ENCODE assay signal across 9 mouse cellular contexts in the genomic region with DNA sequence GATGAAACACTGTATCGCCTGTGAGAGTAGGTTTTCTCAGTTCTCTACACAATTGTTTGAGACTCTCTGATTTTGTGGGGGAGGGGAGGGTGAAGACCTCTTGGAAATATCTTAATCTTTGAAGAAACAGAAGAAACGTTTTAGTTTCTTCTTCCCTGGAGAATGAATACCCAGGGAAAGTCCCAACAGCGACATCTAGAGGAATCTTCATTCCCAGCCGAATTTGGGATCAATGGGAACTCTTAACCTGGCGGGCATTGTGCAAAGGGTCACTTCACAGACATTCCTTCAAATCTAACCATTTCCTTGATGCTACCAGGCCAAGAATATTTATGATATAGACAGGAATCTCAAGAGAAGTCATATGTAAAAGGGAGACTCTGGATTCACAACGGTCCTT. TPM values are rescaled to one million over a fixed set of nuclear protein-coding genes. Genes with fewer than 3 reads are reported as not detected.
A peak's percentile ranks its signal among the peaks of the same experiment; 100 is the strongest.
DNase-seq lines count a peak whose midpoint lies in the region; ATAC-seq and TF ChIP-seq lines count a peak whose summit lies in the region.
"Had no signal": no experiment of that assay in that cellular context is flagged by ENCODE, and none has a peak within 500 bp of the region (broad histone marks: within the 10 kb centered on the region; RNA-seq: fewer than 3 reads in every experiment).

No protein-coding gene starts in this region.

- H3K4me1 ChIP-seq in E14TG2a.4 (replicated peaks; ENCODE audit: low read depth, low read length): no peaks in the 10 kb centered on the region
- no peaks in the 10 kb centered on the region for H3K4me1 ChIP-seq in neural tube, embryonic 11.5 days (ENCODE audit: control insufficient read depth, insufficient read depth, low read length)
- H3K4me1 ChIP-seq: heart, embryonic 15.5 days had no signal

- ATAC-seq in neural tube, embryonic 11.5 days (ENCODE audit: insufficient read depth, low FRiP score, low TSS enrichment): no peak

- no peak overlapping the region for H3K9ac ChIP-seq in neural tube, embryonic 11.5 days (ENCODE audit: low read length)
- H3K9ac ChIP-seq: heart, embryonic 15.5 days had no signal

- H3K27me3 ChIP-seq in E14TG2a.4 (ENCODE audit: insufficient read depth, low read length): no peaks in the 10 kb centered on the region; the same call in 1 of the 2 replicates
- no peaks in the 10 kb centered on the region for H3K27me3 ChIP-seq in neural tube, embryonic 11.5 days (ENCODE audit: control insufficient read depth, insufficient read depth, low read length)

- no peak overlapping the region for H3K4me3 ChIP-seq in E14TG2a.4 (replicated peaks; ENCODE audit: low read length)
- no peak overlapping the region for H3K4me3 ChIP-seq in neural tube, embryonic 11.5 days (ENCODE audit: low read depth, low read length)
- H3K4me3 ChIP-seq: heart, embryonic 15.5 days had no signal

- intact Hi-C loops in heart, postnatal 36 days (cut with DNase I): loop anchor here (1.0 to 10.0 kb wide), 5 partner anchors 103 to 469 kb away; no protein-coding TSS in a partner anchor

- H3K27ac ChIP-seq in neural tube, embryonic 11.5 days (ENCODE audit: low read depth, low read length): no peak overlapping the region
- H3K27ac ChIP-seq: heart, embryonic 15.5 days had no signal

- H3K9me3 ChIP-seq in E14TG2a.4 (ENCODE audit: low read length): peaks cover 11% of the 10 kb centered on the region; the same call in 1 of the 2 replicates
- no peaks in the 10 kb centered on the region for H3K9me3 ChIP-seq in neural tube, embryonic 11.5 days (ENCODE audit: control insufficient read depth, low read length)
- H3K9me3 ChIP-seq: heart, embryonic 15.5 days had no signal

- DNase-seq in kidney, adult 18-20 months: peak; percentile 16
- DNase-seq in kidney, adult 11 months: no peak
- peak; percentile 52 for DNase-seq in adipocyte (ENCODE audit: low spot score)
- peak; percentile 15 to 17 for DNase-seq in heart, postnatal 36 days
- peak; percentile 58 for DNase-seq in neural tube, embryonic 11.5 days (ENCODE audit: low spot score)
- DNase-seq in spleen, postnatal 14 days (ENCODE audit: low spot score in 2 of 2): no peak
- no peak for DNase-seq in spleen, postnatal 10 days (ENCODE audit: low spot score in 2 of 2)

- no peak overlapping the region for H3K4me2 ChIP-seq in neural tube, embryonic 11.5 days (ENCODE audit: low read depth)
- H3K4me2 ChIP-seq: heart, embryonic 15.5 days had no signal

- TF ChIP-seq CTCF in E14TG2a.4 (conservative IDR thresholded peaks at IDR 0.05; ENCODE audit: low read length): peak; percentile 29

- 32% methylated on average over 6 of the region's 6 CpGs for WGBS in neural tube, embryonic 11.5 days

- no peaks in the 10 kb centered on the region for H3K36me3 ChIP-seq in E14TG2a.4 (ENCODE audit: insufficient read depth, low read length)
- H3K36me3 ChIP-seq in neural tube, embryonic 11.5 days (ENCODE audit: control insufficient read depth, insufficient read depth, low read length): no peaks in the 10 kb centered on the region
- H3K36me3 ChIP-seq: heart, embryonic 15.5 days had no signal

RNA-seq across cellular contexts. Expression of a gene that starts 17.2 kb away (rescaled TPM):
- not detected for total RNA-seq in heart, postnatal 36 days (2021)
- 0.08 TPM in 1 of 2 replicates, not detected in the other for polyA plus RNA-seq in neural tube, embryonic 11.5 days (2014; fragmentation: Nextera tagmentation; extraction: Ambion mirVana)

Comparison
In these comparisons a context has a peak if more than half of its experiments do, and no peak if none do; other contexts are left out.
1. DNase-seq: peak in kidney, adult 18-20 months (single experiment), adipocyte (single experiment), heart, postnatal 36 days (2 of 2) and neural tube, embryonic 11.5 days (single experiment); none in kidney, adult 11 months (single experiment), spleen, postnatal 14 days (0 of 2) and spleen, postnatal 10 days (0 of 2).